Mouse (Mus musculus) hindbrain, embryonic 16.5 days (tissue): Measurements from ENCODE around the gene Macf1. TPM values are rescaled to one million over a fixed set of nuclear protein-coding genes. Genes with fewer than 3 reads are reported as not detected.

ENCODE experiments used
- ATAC-seq: fragments of 200-750 bp; cut with Nextera tagmentation; 2 replicates; pipeline ENCODE4 v1.8.0; 2017; ENCODE audit warnings: moderate TSS enrichment, moderate library complexity
- H3K27ac ChIP-seq: fragments of 300-500 bp; sonication (generic); 2 replicates; pipeline ENCODE4 v1.5.1; 2014; ENCODE audit warnings: low read depth, mild to moderate bottlenecking, control low read depth, low read length, moderate library complexity
- H3K27me3 ChIP-seq: fragments of 300-500 bp; sonication (generic); replicated peaks from 2 replicates; pipeline ENCODE4 v1.6.1; 2014; ENCODE audit warnings: low read length; ENCODE audit not compliant: control insufficient read depth, insufficient read depth
- H3K36me3 ChIP-seq: fragments of 300-500 bp; sonication (generic); 2 replicates; pipeline ENCODE4 v1.6.1; 2014; ENCODE audit warnings: mild to moderate bottlenecking, low read length, moderate library complexity, mixed read lengths; ENCODE audit not compliant: control insufficient read depth, insufficient read depth
- H3K4me1 ChIP-seq: fragments of 300-500 bp; sonication (generic); 2 replicates; pipeline ENCODE4 v1.6.1; 2014; ENCODE audit warnings: low read depth, low read length; ENCODE audit not compliant: control insufficient read depth, insufficient read depth
- H3K4me2 ChIP-seq: fragments of 300-500 bp; sonication (generic); 2 replicates; pipeline ENCODE4 v1.6.1; 2014; ENCODE audit warnings: mild to moderate bottlenecking, low read length, control low read depth, moderate library complexity
- H3K4me3 ChIP-seq: fragments of 300-500 bp; sonication (generic); 2 replicates; pipeline ENCODE4 v1.5.1; 2014; ENCODE audit warnings: mild to moderate bottlenecking, low read length, control low read depth, moderate library complexity
- H3K9ac ChIP-seq: fragments of 300-500 bp; sonication (generic); 2 replicates; pipeline ENCODE4 v1.6.1; 2014; ENCODE audit warnings: low read depth, mild to moderate bottlenecking, control low read depth, low read length, moderate library complexity
- H3K9me3 ChIP-seq: fragments of 300-500 bp; sonication (generic); 2 replicates; pipeline ENCODE4 v1.6.1; 2014; ENCODE audit warnings: mild to moderate bottlenecking, low read length, moderate library complexity; ENCODE audit not compliant: control insufficient read depth
- WGBS: fragments of 180-500 bp; shearing (Covaris S2); extraction: QIAGEN DNeasy Blood & Tissue Kit; methylation state at CpG from one replicate; pipeline ENCODE4 v1.1.7; 2014; 5-methylcytosine and 5-hydroxymethylcytosine counted together
- polyA plus RNA-seq: library from polyadenylated mRNA; unstranded; fragments of >200 nt; fragmentation: Nextera tagmentation; extraction: Ambion mirVana; gene quantifications from 2 replicates; pipeline ENCODE4 v1.2.1, GENCODE M21; 2015

Macf1 gene
- polyA plus RNA-seq, 1 experiment from 2014 or later: 61.0 TPM

DNA sequence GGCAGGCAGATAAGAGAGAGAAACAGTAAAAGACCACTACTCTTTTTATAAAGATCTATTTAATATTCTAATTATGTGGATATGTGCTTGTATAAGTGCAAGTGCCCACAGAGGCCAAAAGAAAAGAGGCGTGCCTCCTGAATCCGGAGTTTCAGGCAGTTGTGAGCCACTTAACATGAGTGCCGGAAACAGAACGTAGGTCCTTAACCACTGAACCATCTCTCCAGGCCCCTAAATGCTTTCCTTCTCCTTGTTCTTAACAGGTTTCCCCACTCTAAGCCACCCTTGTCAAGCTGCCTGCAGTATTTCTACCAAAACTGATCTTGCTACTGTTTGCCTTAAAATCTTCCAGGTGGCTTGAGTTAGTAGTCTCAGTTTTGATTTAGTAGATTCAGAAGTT lies 123.3 kb downstream of the Macf1 start:
- H3K9ac ChIP-seq: no peak overlapping the region
- H3K4me1 ChIP-seq: peaks cover 10% of the 10 kb centered on the region; the same call in 1 of the 2 replicates
- no peak overlapping the region for H3K27ac ChIP-seq
- 88% methylated on average over 4 of the region's 4 CpGs for WGBS
- no peak overlapping the region for H3K4me3 ChIP-seq
- H3K9me3 ChIP-seq: no peaks in the 10 kb centered on the region
- H3K27me3 ChIP-seq: no peaks in the 10 kb centered on the region
- no peaks in the 10 kb centered on the region for H3K36me3 ChIP-seq
- no peak overlapping the region for H3K4me2 ChIP-seq
- no peak for ATAC-seq

GRCm38 (mm10) chr4:123558496-123558895 lies 125.7 kb downstream of the Macf1 start:
- Histone ChIP-seq H3K4me1 (no peaks in the 10 kb centered on the region), H3K36me3 (no peaks in the 10 kb centered on the region), H3K4me2 (no peak overlapping the region), H3K9ac (no peak overlapping the region), H3K9me3 (no peaks in the 10 kb centered on the region), H3K27me3 (no peaks in the 10 kb centered on the region), H3K27ac (no peak overlapping the region), H3K4me3 (no peak overlapping the region)
- ATAC-seq: no peak
- 93% methylated on average over 2 of the region's 2 CpGs for WGBS

DNA sequence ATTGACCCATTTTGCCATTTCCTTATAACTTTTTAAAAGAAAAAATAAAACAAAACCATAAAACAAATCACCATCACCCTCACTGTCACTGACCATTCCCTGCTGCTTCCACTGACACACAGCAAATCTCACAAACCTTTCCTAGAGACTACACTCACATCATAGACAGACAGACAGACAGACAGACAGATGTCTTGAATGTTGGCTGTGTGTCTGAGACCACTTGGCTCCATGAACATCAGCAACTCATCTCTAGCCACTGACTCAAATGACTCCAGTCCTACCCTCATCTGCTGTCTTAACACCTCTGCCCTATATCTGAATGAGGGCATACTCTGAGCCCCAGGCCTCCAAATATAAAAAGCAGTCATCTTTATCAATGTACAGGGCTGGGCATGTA lies 128.9 kb downstream of the Macf1 start:
- no peak for ATAC-seq
- H3K9me3 ChIP-seq: no peaks in the 10 kb centered on the region
- no peak overlapping the region for H3K4me2 ChIP-seq
- H3K4me1 ChIP-seq: no peaks in the 10 kb centered on the region
- no peak overlapping the region for H3K9ac ChIP-seq
- H3K27me3 ChIP-seq: no peaks in the 10 kb centered on the region
- H3K4me3 ChIP-seq: no peak overlapping the region
- no peaks in the 10 kb centered on the region for H3K36me3 ChIP-seq
- H3K27ac ChIP-seq: no peak overlapping the region

DNA sequence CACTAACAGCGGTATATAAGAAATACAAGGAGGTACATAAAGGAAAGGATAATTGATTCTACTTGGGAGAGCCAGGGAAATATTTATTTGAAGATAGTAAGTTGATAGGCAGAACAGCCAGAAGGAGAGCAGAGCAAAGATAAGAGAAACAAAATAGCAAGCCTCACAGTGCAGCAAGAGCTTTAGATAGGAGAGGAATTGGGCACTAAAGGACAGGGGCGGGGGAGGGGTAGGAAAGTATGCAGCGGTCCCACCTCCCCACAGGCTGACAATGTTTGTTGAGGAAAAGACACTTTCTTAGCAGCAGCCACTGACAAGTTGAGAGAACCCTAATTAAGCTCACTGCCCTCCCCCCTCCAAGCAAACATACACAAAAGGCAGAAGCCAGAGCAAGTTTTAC lies 131.5 kb downstream of the Macf1 start:
- Histone ChIP-seq H3K36me3 (no peaks in the 10 kb centered on the region), H3K4me2 (no peak overlapping the region), H3K4me3 (no peak overlapping the region), H3K27ac (no peak overlapping the region), H3K9ac (no peak overlapping the region), H3K4me1 (no peaks in the 10 kb centered on the region), H3K27me3 (no peaks in the 10 kb centered on the region), H3K9me3 (no peaks in the 10 kb centered on the region)
- whole genome bisulfite sequencing: 47% methylated on average over 3 of the region's 3 CpGs
- no peak for ATAC-seq

DNA sequence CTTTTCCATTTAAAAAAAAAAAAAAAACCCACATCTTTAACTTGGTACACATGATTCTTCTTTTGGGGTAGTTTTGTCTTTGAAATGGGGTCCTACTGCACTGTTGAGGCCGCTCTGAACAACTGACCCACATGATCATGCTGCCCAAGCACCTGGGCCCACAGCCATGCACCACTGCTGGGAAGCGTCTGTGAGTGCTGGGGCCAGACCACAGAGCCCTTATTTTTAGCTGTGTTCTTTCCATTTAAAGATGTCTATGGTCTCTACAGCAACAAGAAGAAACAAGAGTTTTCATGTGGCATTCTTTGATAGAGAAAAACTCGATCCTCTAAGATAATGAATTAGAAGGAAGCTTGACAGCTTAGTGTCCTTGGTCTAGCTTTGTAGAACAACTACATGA lies 135.8 kb downstream of the Macf1 start:
- Histone ChIP-seq H3K27me3 (no peaks in the 10 kb centered on the region), H3K4me1 (no peaks in the 10 kb centered on the region), H3K9ac (no peak overlapping the region), H3K36me3 (no peaks in the 10 kb centered on the region), H3K9me3 (no peaks in the 10 kb centered on the region), H3K4me2 (no peak overlapping the region), H3K27ac (no peak overlapping the region), H3K4me3 (no peak overlapping the region)
- WGBS: 91% methylated on average over 3 of the region's 3 CpGs
- ATAC-seq: no peak

DNA sequence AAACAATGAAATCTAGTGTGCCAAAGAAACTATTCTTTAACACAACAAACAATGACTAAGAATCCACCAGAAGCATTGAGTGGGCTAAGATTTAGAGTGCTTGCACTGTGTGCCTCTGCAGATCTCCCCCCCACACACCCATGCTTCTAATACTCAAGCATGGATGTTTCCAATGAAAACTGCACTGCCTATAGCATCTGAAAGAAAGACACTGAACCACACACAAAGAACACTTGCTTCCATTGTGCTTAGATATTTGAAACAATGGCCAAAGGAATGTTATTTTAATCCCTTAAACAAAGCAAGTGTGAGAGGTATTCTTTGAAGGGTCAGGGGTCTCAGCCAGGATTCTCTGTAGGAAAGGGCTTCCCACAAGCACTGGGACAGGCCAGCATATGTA lies 140.5 kb downstream of the Macf1 start:
- no peak overlapping the region for H3K4me3 ChIP-seq
- H3K4me2 ChIP-seq: no peak overlapping the region
- H3K27ac ChIP-seq: no peak overlapping the region
- no peaks in the 10 kb centered on the region for H3K36me3 ChIP-seq
- H3K9ac ChIP-seq: no peak overlapping the region
- no peaks in the 10 kb centered on the region for H3K4me1 ChIP-seq
- no peak for ATAC-seq
- H3K27me3 ChIP-seq: no peaks in the 10 kb centered on the region
- no peaks in the 10 kb centered on the region for H3K9me3 ChIP-seq

DNA sequence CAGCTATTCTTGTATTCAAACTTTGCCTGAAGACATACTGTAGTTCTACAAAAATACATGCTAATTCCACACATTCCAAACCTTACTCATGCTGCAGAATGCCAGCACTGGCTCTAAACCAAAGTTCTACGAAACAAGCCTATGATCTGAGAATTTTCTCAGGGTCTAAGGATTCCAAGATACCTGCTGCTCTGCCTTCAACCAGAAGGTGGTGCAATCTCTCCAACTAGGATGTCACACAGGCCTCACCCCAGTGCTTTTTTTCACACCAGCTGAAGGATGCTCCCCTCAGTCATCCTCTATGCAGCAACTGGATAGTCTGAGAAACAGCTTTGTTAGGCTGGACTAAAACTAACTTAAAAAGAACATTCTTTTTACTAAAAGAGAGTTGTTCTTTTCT lies 148.9 kb downstream of the Macf1 start:
- H3K27ac ChIP-seq: no peak overlapping the region
- H3K27me3 ChIP-seq: no peaks in the 10 kb centered on the region
- 5% methylated on average over 1 of the region's 1 CpGs for WGBS
- H3K4me2 ChIP-seq: no peak overlapping the region
- H3K9ac ChIP-seq: no peak overlapping the region
- 0 out of 2 replicates have a peak, but pooled peaks cover 2% of the 10 kb centered on the region for H3K4me1 ChIP-seq
- H3K36me3 ChIP-seq: peaks cover 8% of the 10 kb centered on the region; the same call in 1 of the 2 replicates
- H3K9me3 ChIP-seq: no peaks in the 10 kb centered on the region
- ATAC-seq: peak; percentile 83
- no peak overlapping the region for H3K4me3 ChIP-seq

GRCm38 (mm10) chr4:123532001-123532400 lies 152.2 kb downstream of the Macf1 start:
- no peaks in the 10 kb centered on the region for H3K27me3 ChIP-seq
- H3K9me3 ChIP-seq: no peaks in the 10 kb centered on the region
- no peaks in the 10 kb centered on the region for H3K36me3 ChIP-seq
- 37% methylated on average over 3 of the region's 3 CpGs for WGBS
- no peak overlapping the region for H3K9ac ChIP-seq
- no peak for ATAC-seq
- H3K27ac ChIP-seq: no peak overlapping the region
- no peak overlapping the region for H3K4me3 ChIP-seq
- H3K4me2 ChIP-seq: no peak overlapping the region
- H3K4me1 ChIP-seq: peaks cover 20% of the 10 kb centered on the region

GRCm38 (mm10) chr4:123530976-123531375 lies 153.2 kb downstream of the Macf1 start:
- H3K36me3 ChIP-seq: no peaks in the 10 kb centered on the region
- H3K4me3 ChIP-seq: no peak overlapping the region
- 94% methylated on average over 4 of the region's 6 CpGs for WGBS
- H3K9me3 ChIP-seq: no peaks in the 10 kb centered on the region
- no peak overlapping the region for H3K9ac ChIP-seq
- H3K27me3 ChIP-seq: no peaks in the 10 kb centered on the region
- H3K4me1 ChIP-seq: peaks cover 30% of the 10 kb centered on the region
- no peak overlapping the region for H3K4me2 ChIP-seq
- no peak overlapping the region for H3K27ac ChIP-seq
- ATAC-seq: no peak

GRCm38 (mm10) chr4:123529230-123529629 lies 154.9 kb downstream of the Macf1 start:
- Histone ChIP-seq H3K4me3 (no peak overlapping the region), H3K36me3 (no peaks in the 10 kb centered on the region)
- ATAC-seq: no peak

More at GRCm38 (mm10) chr4:123529230-123529629, 154.9 kb downstream of the Macf1 start:
- H3K4me2 ChIP-seq: no peak overlapping the region
- H3K9me3 ChIP-seq: no peaks in the 10 kb centered on the region
- H3K27me3 ChIP-seq: no peaks in the 10 kb centered on the region
- peaks cover 42% of the 10 kb centered on the region for H3K4me1 ChIP-seq
- H3K27ac ChIP-seq: peak overlapping the region; percentile 53
- 41% methylated on average over 6 of the region's 6 CpGs for WGBS
- H3K9ac ChIP-seq: no peak overlapping the region
